Mouse (Mus musculus): ENCODE measurements around the gene Nxnl1. TPM values are rescaled to one million over a fixed set of nuclear protein-coding genes. Genes with fewer than 3 reads are reported as not detected.

The Nxnl1 gene
- total RNA-seq, 2 experiments from 2014 or later = 0.14 to 0.31 TPM

DNA sequence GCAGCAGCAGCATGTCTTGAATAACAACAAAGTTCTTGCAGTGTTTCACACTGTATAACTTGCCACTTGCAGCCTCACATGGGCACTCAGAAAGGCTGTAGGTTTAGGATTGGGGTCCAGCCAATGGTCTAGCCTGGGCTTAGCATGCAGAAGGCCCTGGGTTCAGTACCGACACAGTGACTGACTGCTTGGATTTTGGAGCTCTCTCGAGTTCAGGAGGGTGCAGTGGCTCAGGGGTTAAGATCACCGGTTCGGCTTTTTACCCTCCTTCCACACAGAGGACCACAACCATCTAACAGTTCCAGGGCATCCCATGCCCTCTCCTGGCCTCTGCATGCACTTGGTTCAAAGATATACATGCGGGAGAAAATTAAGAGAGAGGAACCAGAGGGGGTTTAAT, 24.6 kb upstream of the Nxnl1 start:
- intact Hi-C loops (cut with DNase I) = no loop called here
- no peak for DNase-seq (ENCODE audit: low spot score)

DNA sequence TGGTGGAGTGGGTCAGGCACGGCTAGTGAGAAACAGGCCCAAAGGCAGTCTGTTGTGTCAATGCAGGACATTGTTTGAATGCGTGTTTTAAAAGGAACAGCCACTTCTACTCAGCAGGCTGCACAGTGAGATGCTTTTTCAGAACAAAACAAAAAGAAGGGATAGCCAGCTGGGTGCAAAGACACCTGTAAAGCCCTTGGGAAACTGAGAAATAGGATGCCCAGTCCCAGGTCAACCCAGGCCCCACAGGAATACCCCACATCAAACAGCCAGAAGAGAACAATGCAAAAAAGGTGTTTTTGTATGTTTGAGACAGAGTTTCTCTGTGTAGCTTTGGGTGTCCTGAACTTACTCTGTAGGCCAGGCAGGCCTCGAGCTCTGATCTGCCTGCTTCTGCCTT, 22.4 kb upstream of the Nxnl1 start:
- DNase-seq (ENCODE audit: low spot score) = no peak
- intact Hi-C loops (cut with DNase I) = no loop called here

DNA sequence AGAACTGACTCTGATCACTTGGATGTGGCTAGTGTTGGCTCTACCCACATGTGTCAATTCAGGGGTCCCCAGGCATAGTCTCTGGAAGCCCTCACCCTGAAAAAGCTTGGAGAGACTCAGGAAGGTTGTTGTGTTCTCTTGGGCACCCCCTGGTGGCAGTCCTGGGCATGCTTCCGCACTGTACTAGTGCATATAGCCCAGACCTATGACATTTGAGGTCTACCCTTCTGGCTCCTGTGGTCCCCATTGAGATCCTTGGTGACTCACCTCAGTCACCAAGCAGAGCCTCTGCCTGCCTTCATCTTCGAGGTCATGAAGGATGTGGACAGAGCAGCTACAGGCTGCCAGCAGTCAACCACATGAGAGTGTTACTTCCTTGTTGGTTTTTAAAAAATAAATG, 20.5 kb upstream of the Nxnl1 start:
- intact Hi-C loops (cut with DNase I) = loop anchor here (2.0 kb wide), 1 partner anchor 74 kb away; no protein-coding TSS in a partner anchor
- DNase-seq (ENCODE audit: low spot score) = no peak

DNA sequence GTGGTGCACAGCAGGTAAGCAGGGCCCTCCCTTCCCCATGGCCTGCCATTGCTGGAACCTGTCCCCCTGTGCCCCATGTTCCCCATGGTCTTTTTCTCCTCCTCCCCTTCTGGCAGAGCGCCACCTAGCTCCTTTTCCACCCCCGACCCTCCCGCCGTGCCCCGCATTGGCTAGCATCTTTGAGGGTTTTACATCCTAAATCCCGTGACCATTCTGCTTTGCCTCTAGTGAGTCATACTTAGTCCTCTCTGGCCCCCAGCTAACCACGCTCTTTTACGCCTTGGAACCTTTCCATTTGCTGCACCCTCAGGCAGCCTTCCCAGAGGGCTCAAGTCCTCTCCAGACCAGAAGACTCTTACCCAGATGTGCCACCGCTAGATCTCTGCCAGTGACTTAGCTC, 13.8 kb upstream of the Nxnl1 start:
- intact Hi-C loops (cut with DNase I) = no loop called here
- DNase-seq (ENCODE audit: low spot score) = no peak

DNA sequence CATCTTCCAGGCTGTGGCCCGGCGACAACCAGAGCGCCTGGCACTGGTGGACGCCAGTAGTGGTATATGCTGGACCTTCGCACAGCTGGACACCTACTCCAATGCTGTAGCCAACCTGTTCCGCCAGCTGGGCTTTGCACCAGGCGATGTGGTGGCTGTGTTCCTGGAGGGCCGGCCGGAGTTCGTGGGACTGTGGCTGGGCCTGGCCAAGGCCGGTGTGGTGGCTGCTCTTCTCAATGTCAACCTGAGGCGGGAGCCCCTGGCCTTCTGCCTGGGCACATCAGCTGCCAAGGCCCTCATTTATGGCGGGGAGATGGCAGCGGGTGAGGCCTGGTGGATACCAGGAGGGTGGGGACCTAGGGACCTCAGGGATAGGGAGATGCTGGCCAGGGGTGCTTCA, 13.1 kb upstream of the Nxnl1 start:
- no peak for DNase-seq (ENCODE audit: low spot score)
- intact Hi-C loops (cut with DNase I) = no loop called here

DNA sequence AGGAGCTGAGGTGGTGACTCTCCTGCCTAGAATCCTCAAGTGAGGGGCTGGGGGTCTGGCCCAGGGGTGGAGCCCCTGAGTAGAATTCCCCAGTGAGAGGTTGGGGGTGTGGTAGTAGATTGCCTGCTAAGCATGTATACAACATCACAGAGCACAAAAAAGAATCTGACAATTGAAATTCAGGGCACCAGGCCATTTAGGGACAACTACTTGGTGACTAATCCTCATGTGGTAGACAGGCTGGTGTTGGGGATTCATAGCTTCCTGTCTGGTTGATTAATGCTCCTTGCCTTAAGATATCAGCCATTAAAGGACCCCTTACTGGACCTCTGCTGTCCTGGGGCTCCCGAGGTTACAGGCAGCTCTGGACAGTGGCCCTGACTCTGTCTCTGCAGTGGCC, 12.6 kb upstream of the Nxnl1 start:
- no peak for DNase-seq (ENCODE audit: low spot score)
- intact Hi-C loops (cut with DNase I) = no loop called here

DNA sequence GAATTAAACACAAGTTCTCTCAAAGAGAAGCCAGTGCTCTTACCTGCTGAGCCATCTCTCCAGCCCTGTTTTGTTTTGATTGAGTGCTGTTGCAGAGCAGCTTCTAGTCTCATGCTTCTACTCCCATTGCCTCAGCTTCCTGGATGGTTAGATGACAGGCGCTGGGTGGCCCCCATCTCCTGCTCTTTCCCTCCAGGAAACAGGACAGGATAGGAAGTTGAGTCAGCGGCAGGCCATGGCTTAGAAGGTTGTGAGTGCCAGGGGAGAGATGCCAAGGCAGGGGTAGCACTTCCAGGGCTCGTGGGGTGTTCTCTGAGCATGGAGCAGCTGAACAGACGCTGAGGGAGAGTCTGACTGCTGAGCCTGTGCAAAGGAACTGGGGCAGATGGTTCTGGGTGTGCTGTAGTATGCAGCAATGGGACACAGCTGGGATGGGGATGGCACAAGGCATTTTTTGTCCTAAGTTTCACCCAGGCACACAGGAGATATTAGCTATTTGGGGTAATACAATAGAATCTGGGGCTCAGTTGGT, 11.5 kb upstream of the Nxnl1 start:
- DNase-seq (ENCODE audit: low spot score) = no peak
- intact Hi-C loops (cut with DNase I) = no loop called here

DNA sequence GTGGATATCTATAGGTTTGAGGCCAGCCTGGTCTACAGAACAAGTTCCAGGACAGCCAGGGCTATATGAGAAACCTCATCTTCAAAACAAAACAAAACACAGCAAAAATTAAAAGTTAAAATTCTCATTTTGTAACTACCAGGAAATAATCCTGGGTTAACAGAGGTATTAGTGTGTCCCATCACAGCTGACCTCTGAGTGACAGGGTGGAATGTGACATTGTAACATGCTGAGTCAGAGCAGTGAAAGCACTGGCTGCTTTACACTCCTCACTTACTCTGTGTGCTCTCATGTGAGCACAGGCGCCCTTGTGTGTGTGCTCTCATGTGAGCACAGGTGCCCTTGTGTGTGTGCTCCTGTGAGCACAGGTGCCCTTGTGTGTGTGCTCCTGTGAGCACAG, 8.6 kb upstream of the Nxnl1 start:
- no peak for DNase-seq (ENCODE audit: low spot score)

DNA sequence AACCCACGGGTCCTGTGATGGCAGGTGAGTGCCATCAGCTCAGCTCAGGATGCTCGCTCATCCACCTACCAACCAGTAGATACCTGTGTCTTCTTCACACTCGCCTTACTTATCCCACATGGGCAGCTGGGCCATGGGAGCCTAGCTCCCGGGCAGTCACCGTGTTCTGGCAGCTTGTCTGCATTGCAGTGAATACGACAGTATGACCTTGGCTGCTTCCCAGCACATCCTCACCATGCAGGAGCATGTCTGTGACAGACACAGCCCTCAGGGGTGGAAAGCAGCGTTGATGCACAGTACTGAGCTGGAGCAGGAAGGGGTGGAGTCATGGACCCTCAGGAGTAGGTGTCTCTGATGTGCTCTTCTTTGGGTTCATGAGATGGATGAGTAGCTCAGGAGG, 8.0 kb upstream of the Nxnl1 start:
- intact Hi-C loops (cut with DNase I) = no loop called here
- no peak for DNase-seq (ENCODE audit: low spot score)

More for the DNA sequence above, 8.6 kb upstream of the Nxnl1 start:
- intact Hi-C loops (cut with DNase I) = no loop called here

DNA sequence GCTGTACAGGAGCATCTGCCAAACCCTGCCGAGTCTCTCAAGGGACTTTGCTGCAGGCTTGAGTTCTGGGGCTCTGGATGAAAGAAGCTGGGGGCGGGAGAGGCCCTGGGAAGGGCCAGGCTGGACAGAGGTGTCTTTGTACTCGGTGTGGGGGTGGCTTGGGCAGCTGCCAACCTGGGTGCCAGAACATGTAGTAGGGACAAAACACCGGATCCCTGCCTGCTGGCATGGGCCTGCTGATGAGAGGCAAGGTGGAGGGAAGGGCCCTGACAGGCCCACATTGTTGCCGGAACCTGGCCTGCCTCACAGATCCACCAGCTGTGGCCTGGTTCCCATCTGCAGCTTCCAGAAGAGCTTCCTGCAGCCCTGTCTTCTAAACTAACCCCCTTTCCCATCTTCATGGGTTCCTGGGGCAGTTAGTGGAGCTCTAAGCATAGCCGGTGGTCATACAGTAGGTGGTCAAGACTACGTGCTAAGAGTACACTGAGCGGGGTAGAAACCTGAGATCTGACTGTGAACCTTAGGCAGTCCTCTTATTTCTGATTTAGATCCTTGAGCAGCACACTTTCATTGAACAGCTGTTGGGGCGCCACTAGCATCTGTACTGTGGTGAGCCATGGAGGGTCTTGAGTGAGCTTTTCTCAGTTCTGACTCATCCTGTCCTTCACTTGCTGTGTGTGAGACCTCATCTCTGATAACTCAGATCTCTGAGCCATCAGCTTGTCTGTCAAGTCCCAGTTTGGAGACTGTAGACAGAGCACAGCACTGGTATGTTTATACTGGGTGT, 6.6 kb upstream of the Nxnl1 start:
- intact Hi-C loops (cut with DNase I) = no loop called here
- DNase-seq (ENCODE audit: low spot score) = peak; percentile 67

DNA sequence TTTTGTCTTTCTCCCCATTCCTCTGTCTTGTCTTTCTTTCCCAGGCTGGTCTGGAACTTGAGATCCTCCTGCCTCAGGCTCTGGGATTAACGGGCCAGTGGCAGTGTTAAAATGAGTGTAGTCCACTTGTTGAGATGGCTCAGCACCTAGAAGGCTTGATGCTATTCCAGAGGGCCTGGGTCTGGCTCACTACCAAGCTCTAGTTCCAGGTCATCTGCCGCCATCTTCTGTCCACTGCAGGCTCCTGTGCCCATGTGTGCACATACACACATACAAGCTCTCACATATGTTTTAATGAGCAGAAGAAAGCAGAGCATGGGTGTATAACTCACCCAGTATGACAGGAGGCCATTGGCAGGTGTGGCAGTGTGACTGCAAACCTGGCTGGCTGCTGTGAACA, 5.7 kb upstream of the Nxnl1 start:
- no peak for DNase-seq (ENCODE audit: low spot score)

DNA sequence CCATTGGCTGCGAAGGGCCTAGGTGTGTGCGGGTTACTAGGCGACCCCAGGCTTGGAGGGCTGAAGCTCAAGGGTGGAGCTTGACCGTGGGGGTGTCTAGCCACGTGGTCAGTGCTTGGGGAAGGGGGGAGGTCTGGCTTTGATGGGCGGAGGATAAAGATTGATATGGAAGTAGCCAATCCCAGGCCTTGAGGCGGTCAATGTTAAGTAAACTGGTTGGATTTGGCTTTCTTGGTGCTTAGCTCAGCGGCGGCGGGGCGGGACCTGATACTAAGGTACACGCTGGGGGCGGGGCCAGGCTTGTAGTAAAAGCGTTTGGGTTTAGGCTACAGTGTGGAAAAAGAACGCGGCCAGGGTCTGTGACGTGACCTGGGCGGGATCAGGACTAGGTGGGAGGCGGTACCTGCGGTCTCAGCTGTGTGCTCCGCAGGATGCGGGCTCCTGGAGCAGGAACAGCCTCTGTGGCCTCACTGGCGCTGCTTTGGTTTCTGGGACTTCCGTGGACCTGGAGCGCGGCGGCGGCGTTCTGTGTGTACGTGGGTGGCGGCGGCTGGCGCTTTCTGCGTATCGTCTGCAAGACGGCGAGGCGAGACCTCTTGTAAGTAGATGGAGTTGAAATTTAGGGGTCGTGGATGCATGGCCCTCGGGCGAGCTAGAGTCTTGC, 4.0 kb upstream of the Nxnl1 start:
- DNase-seq (ENCODE audit: low spot score) = peak; percentile 80
- intact Hi-C loops (cut with DNase I) = no loop called here

More for the DNA sequence above, 5.7 kb upstream of the Nxnl1 start:
- intact Hi-C loops (cut with DNase I) = no loop called here

DNA sequence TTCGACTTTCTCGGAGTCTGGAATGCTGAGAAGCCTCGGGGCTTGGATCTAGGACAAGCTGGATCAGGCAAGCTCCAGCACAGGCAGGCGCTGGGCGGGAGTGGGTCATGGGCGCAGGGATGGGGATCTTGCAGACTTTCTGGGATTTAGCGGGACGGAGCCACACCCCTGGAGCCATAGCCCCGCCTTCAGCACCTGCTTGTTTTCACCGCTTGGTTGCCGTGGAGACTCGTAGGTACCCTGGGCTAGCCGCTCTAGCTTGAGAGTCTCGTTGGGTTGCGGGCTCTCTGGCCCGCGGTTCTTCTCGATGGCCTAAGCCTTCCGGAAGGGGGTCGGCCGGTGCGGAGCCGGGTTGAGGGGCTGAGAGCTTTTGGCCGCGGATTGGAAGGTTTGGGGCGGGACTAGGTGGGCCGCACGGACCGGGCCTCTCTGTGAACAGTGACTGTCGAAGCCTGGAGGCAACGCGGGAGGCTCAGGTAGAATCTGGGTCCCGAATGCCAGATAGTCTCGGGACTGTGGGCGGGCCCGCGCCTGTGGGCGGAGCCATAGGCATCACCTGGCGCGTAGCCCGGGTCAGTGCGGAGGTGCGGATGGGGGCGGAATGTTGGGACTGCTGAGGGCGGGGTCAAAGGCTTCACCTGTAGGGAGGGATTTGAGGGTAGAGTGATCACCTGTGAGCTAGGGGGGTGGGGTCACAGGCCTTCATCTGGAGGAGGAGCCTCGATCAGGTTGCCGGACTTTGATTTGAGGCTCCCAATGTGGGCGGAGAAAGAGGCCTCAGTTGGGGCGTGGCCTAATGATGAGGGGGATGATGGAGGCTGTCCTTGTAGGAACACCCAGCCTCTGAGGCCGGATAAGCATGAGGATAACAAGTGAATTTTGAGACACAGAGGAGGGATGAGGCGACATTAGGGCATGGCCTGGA, 3.2 kb upstream of the Nxnl1 start:
- intact Hi-C loops (cut with DNase I) = no loop called here
- DNase-seq (ENCODE audit: low spot score) = peak; percentile 74

DNA sequence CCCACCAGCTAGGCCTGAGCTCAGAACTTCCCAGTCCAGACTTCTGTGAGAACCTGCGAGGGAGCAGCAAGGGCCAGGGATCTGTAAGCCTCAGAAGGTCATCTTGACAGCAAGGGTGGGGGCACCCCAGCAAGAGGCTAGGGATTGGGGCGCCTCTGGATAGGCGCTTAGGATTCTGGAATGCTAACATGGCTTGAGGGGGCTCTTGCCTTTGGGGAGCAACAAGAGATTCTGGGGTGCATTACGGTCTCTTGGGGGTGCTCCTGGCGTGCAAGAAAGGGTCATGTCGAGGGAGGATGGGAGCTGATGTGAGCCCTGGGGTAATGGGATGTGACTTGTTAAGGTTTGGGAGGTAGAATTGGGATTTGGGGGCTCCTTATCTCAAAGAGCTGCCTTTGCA, 2.5 kb upstream of the Nxnl1 start:
- intact Hi-C loops (cut with DNase I) = no loop called here
- DNase-seq (ENCODE audit: low spot score) = no peak

DNA sequence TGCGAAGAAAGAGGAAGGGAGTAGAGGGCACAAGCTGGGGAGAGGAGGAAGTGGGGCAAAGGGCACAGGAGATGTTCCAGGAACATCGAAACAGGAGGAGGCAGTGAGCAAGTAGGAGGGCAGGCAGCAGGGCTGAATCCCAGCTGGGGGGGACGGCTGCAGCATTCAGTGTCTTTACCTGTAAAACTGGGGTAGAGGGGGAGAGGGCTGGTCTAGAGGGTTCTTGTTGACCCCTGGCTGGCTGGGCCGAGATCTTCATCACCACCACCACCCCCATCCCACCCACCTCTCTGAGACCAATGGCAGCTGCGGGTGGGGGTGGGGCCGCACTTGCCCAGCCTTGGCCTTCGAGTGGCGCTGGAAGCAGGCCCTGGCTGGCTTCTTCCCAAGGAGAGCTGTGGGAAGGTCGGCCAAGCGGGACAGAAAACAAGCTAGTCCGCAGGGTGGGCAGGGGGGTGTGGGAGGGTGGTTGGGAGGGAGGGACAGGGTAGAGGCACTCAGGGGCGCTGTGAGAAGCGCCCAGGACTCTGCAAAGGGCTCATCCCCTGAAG, 2.1 kb upstream of the Nxnl1 start, which contains the start of gene Slc27a1:
TSS of gene Slc27a1 (plus strand) at position 496 of the 551 bp plus-strand sequence.
- peak; percentile 62 for DNase-seq (ENCODE audit: low spot score)
- intact Hi-C loops (cut with DNase I) = no loop called here

DNA sequence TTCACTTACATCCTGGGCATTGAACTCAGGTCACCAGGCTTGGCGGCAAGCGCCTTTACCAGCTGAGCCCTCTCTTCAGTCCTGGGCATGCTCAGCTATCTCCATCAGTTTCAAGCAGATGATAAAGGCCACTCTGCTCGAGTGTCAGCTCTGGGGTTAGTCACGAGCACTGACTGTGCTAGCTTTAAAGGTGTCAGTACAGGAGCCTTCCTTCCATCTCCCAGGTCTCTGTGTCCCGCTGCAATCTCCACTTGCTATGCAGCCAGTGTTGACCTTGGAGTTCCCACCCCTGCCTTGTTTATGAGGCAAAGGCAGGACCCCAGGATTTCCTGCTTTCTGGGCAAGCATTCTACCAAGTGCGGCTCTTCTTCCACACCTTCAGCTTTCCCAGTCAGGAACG, 1.2 kb upstream of the Nxnl1 start:
- intact Hi-C loops (cut with DNase I) = no loop called here
- DNase-seq (ENCODE audit: low spot score) = no peak

DNA sequence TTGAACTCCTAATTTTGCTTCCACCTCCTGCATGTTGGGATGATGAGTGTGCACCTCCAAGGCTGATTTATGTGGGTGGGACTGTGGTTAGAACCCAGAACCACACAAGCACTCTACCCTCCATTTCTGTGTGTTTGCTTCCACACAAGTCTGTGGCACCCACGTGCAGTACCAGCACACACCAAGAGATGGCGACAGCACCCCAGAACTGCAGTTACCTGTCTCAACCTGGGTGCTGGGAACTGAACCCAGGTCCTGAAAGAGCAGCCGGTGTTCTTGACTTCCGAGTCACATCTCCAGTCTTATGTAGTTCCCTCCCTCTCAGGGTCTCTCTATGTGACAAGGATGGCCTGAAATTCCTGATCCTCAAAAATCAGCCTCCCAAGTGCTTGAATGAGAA, 2.4 kb downstream of the Nxnl1 start:
- intact Hi-C loops (cut with DNase I) = loop anchor here (1.0 to 2.0 kb wide), 2 partner anchors 69 to 96 kb away; no protein-coding TSS in a partner anchor
- no peak for DNase-seq (ENCODE audit: low spot score)

DNA sequence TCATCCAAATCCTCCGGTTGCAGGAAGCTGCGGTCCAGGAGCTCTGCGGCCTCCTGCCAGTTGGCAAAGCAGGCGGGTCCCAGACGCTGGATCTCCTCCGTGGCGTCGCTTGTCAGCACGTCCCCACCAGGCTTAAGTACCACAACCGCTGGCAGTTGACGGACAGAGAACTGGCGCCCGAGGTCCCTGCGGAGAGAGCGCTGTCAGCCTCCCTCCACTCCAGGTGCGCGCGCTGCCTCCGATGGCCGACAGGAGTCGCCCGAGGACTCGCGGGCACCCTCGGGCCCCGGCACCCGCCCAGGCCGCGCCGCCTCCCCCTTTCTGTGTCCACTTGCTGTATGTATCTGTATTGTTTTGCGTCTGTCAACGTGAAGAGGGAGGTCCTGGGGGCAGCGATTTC, 3.6 kb downstream of the Nxnl1 start:
- peak; percentile 67 for DNase-seq (ENCODE audit: low spot score)
- intact Hi-C loops (cut with DNase I) = loop anchor here (1.0 to 2.0 kb wide), 2 partner anchors 70 to 98 kb away; no protein-coding TSS in a partner anchor

DNA sequence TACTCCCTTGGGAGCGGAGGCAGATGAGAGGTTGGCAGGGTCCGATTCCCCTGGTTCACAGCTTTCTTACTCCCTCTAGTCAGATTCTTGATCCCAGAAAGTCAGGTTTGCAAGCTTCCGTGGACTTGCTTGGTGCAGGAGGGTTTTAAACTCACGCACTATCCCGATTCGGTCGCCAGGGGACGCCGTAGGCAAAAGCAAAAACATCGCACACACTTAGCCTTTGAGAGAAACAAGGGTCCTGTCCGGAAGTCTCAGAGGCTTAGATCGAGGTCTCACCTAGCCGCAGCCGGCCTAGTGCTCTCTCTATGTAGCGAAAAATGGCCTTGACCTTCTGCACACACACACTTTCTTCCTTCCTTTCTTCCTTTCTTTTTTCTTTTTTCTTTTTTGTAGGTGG, 5.0 kb downstream of the Nxnl1 start:
- intact Hi-C loops (cut with DNase I) = loop anchor here (1.0 kb wide), 1 partner anchor 35 kb away; no protein-coding TSS in a partner anchor
- no peak for DNase-seq (ENCODE audit: low spot score)

DNA sequence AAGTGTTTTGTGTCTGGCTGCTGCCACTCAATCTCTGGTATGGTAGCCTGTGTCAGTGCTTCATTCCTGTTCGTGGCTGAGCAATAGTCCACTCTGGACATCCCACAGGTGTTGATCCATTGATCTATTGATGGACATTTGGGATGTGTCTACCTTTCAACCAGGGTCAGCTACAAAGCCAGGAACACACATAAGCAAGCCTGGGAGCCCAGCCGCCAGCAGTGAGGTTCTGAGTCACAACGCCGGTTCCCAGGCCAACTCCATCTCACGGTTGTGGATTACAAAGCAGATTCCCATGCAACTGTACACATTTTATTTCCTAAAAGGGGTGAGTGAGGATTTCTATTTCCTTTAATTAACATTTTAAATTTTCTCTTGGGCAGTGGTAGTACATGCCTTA, 5.6 kb downstream of the Nxnl1 start:
- DNase-seq (ENCODE audit: low spot score) = no peak
- intact Hi-C loops (cut with DNase I) = loop anchor here (1.0 kb wide), 1 partner anchor 36 kb away; no protein-coding TSS in a partner anchor
